Mouse (Mus musculus) brain, embryonic 14.5 days (tissue): Measurements from ENCODE around the gene Cers5. TPM values are rescaled to one million over a fixed set of nuclear protein-coding genes. Genes with fewer than 3 reads are reported as not detected.
"Not testable (repeated sequence)": the region's sequence is repeated elsewhere in the genome, so short reads cannot be mapped to it uniquely, and the experiment has no call there.

Source experiments
- DNase-seq: peaks from one replicate; pipeline ENCODE4 v3.0.0-alpha.2; 2011; ENCODE audit warnings: low read depth
- CTCF ChIP-seq: fragments of 200-500 bp; IDR thresholded peaks from 2 replicates; pipeline ENCODE4 v1.5.1; 2012; ENCODE audit warnings: inconsistent platforms, mild to moderate bottlenecking, moderate library complexity, borderline replicate concordance; ENCODE audit not compliant: insufficient read depth, insufficient read length; ENCODE audit errors: extremely low read depth
- POLR2A ChIP-seq: fragments of 200-500 bp; IDR thresholded peaks from 2 replicates; pipeline ENCODE4 v1.6.1; 2012; ENCODE audit warnings: mild to moderate bottlenecking, inconsistent platforms, borderline replicate concordance; ENCODE audit not compliant: poor library complexity, insufficient read depth, insufficient read length, severe bottlenecking; ENCODE audit errors: extremely low read depth
- polyA plus RNA-seq: library from polyadenylated mRNA; depleted of rRNA; stranded (reverse); fragments of >200 nt; gene quantifications from 2 replicates; pipeline ENCODE4 v1.2.3, GENCODE M21; 2012

Cers5 gene
- polyA plus RNA-seq, 1 experiment, result 69.4 TPM

- TF ChIP-seq CTCF (no peak), POLR2A (no peak)
- no peak for DNase-seq
Measured at GRCm38 (mm10) chr15:99731678-99732077, 41.0 kb downstream of the Cers5 start.

GRCm38 (mm10) chr15:99731167-99731566 lies 41.5 kb downstream of the Cers5 start:
- no peak for DNase-seq
- TF ChIP-seq POLR2A, result no peak

- TF ChIP-seq POLR2A (no peak), CTCF (peak; percentile 5; the same call in 1 of the 2 replicates)
- DNase-seq, result no peak
Measured at GRCm38 (mm10) chr15:99729056-99729783, 43.5 kb downstream of the Cers5 start.

- TF ChIP-seq POLR2A (no peak), CTCF (no peak)
- DNase-seq, result no peak
Measured at GRCm38 (mm10) chr15:99728211-99728610, 44.5 kb downstream of the Cers5 start.

GRCm38 (mm10) chr15:99727525-99727924 lies 45.2 kb downstream of the Cers5 start:
- no peak for DNase-seq
- no peak for TF ChIP-seq CTCF
- no peak for TF ChIP-seq POLR2A

GRCm38 (mm10) chr15:99727039-99727438 lies 45.6 kb downstream of the Cers5 start:
- DNase-seq, result not testable (repeated sequence)

- DNase-seq, result no peak
Measured at GRCm38 (mm10) chr15:99726549-99726948, 46.1 kb downstream of the Cers5 start.

GRCm38 (mm10) chr15:99725341-99726155 lies 47.1 kb downstream of the Cers5 start, which contains the start of gene Cox14:
Gene Cox14, plus strand, starts transcription at chr15:99725618.
- DNase-seq, result peak; percentile 100
- TF ChIP-seq CTCF (peak; percentile 99), POLR2A (peak; percentile 67)

More at GRCm38 (mm10) chr15:99726549-99726948, 46.1 kb downstream of the Cers5 start:
- TF ChIP-seq POLR2A (no peak), CTCF (no peak)

GRCm38 (mm10) chr15:99724292-99725021 lies 48.2 kb downstream of the Cers5 start:
- DNase-seq, result peak; percentile 89
- TF ChIP-seq POLR2A, result no peak
- peak; percentile 76 for TF ChIP-seq CTCF

- DNase-seq, result peak; percentile 39
- no peak for TF ChIP-seq CTCF
- TF ChIP-seq POLR2A, result no peak
Measured at GRCm38 (mm10) chr15:99723515-99724291, 49.0 kb downstream of the Cers5 start.

GRCm38 (mm10) chr15:99723120-99723514 lies 49.6 kb downstream of the Cers5 start:
- no peak for DNase-seq
- TF ChIP-seq CTCF, result no peak
- TF ChIP-seq POLR2A, result no peak
